Mouse (Mus musculus): ENCODE data around the gene Spata31d1d. TPM values are rescaled to one million over a fixed set of nuclear protein-coding genes. Genes with fewer than 3 reads are reported as not detected.
"Not testable (repeated sequence)": the region's sequence is repeated elsewhere in the genome, so short reads cannot be mapped to it uniquely, and the experiment has no call there.

The Spata31d1d gene
- total RNA-seq (2015) (not detected in 2 replicates), total RNA-seq (2017) (not detected in 2 replicates)

DNA sequence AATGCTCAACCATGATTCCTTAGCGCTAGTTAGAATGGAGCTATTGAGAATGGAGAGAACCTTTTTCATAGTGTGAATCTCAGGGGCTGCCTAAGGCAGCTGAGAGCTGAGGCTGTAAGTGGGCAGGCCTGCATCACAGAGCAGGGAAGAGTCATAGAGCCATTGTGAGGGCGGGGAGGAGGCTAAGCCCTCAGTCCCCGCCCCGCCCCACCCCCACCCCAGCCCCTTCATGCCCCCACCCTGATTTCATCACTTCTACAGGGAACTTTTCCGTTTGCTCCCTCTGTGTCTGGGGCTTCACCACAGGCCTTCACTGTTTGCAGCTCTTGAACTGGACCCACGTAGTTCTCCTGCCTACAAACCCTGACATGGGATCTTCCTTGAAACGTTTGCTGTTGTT is at the start of gene Spata31d1d:
Gene Spata31d1d, minus strand, starts transcription at position 101 of the 400 bp plus-strand sequence.
- no peak for ATAC-seq (ENCODE audit: poor library complexity, severe bottlenecking)

DNA sequence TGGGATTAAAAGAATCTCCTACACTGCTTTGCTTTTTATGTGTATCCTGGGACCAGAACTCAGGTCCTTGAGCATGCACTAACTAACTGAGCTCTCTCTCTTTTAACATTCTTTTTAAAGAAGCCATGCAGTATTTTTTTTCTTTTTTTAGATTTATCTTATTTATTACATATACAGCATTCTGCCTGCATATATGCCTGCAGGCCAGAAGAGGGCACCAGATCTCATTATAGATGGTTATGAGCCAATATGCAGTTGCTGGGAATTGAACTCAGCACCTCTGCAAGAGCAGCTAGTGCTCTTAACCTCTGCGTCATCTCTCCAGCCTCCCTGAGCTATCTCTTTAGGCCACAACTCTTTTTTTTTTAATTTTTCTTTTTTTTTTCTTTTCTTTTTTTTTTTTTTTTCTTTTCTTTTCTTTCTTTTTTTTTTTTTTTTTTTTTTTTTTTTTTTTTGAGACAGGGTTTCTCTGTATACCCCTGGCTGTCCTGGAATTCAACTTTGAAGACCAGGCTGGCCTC is 48.3 kb upstream of the Spata31d1d start:
- not testable (repeated sequence) for ATAC-seq (ENCODE audit: poor library complexity, severe bottlenecking)

- no peak for ATAC-seq (ENCODE audit: poor library complexity, severe bottlenecking)
Measured at GRCm38 (mm10) chr13:59779213-59779612, 47.7 kb upstream of the Spata31d1d start.

DNA sequence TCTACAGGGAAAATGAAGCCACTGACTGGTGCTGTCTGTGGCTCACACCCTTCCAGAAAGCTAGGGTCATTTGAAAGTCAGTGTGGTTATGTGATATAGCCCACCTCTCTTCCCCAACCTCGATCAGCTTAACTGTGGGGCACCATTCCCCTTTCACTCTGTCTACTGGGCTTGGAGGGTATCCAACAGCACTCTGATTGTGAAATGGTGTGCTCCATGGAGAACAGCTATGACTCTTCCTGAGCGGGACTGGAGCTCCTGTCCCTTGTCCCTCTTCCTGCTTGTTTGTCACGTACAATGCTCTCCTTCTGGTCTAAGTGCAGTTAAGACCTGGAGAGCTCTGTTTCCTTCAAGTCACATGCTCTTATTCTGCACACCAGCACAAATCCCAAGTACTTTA is 43.6 kb upstream of the Spata31d1d start:
- no peak for ATAC-seq (ENCODE audit: poor library complexity, severe bottlenecking)

DNA sequence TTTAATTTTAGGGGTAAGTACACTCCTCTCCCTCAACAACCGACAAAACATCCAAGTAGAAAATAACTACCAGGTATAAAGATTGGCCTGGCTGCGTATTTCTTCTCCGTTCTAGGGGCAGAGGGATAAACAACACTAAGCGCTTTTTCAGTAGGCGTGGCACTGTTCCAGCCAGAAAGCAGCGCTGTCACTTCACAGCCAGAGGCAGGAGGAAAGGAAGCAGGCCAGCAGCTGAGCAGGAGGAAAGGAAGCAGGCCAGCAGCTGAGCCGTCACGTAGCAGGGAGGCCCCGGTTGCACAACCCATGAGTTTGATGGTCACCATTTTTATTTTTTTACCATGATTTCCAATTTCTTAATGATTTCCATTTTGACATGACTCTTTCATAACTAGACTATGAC is 39.7 kb upstream of the Spata31d1d start:
- ATAC-seq (ENCODE audit: poor library complexity, severe bottlenecking) = peak; percentile 56

GRCm38 (mm10) chr13:59770847-59771246 is 39.3 kb upstream of the Spata31d1d start:
- ATAC-seq (ENCODE audit: poor library complexity, severe bottlenecking) = no peak

GRCm38 (mm10) chr13:59770164-59770562 is 38.6 kb upstream of the Spata31d1d start:
- peak; percentile 56 for ATAC-seq (ENCODE audit: poor library complexity, severe bottlenecking)

DNA sequence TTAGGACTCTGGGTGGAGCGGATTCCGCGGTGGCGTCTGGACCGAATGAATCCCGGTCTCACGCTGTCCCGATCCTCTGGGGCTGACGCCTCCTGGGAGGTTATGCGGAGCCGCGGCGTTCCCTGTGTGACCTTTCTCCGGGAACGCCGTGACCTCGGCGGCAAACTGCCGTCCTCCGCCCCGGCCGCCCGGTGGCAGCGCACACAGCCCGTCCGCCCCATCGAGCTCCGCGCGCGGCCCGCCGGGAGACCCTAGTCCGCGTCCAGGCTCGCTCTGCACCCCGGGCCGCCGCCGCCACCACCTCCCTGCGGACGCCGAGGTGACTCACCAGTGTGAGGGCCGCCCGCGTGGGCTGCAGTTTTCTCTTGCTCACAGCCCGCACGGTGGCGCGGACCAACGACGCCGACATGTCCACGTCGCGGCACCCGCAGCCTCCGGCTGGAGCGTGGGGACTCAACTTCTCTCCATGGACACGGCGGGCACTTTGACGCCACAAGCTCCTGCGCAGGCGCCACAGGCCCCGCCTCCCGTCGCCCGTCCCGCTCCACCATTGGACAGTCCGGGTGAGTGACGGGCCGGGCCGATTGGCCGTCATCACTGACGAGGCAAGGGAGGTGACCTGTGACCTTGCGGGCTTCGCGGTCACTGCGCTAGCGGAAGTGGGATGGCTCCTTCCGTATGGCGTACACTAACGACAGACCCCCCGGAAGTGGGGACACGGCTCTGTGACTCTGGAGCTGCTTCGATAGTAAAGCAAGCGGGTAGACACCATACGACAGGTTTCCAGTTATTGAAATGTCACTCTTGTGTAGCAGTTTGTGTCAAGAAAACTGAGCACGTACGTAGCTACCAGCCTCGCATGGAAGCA is 38.0 kb upstream of the Spata31d1d start, which contains the start of gene Isca1:
Gene Isca1, minus strand, starts transcription at position 515 of the 868 bp plus-strand sequence.
- ATAC-seq (ENCODE audit: poor library complexity, severe bottlenecking) = peak; percentile 87

GRCm38 (mm10) chr13:59768531-59768930 is 37.0 kb upstream of the Spata31d1d start:
- ATAC-seq (ENCODE audit: poor library complexity, severe bottlenecking) = no peak

DNA sequence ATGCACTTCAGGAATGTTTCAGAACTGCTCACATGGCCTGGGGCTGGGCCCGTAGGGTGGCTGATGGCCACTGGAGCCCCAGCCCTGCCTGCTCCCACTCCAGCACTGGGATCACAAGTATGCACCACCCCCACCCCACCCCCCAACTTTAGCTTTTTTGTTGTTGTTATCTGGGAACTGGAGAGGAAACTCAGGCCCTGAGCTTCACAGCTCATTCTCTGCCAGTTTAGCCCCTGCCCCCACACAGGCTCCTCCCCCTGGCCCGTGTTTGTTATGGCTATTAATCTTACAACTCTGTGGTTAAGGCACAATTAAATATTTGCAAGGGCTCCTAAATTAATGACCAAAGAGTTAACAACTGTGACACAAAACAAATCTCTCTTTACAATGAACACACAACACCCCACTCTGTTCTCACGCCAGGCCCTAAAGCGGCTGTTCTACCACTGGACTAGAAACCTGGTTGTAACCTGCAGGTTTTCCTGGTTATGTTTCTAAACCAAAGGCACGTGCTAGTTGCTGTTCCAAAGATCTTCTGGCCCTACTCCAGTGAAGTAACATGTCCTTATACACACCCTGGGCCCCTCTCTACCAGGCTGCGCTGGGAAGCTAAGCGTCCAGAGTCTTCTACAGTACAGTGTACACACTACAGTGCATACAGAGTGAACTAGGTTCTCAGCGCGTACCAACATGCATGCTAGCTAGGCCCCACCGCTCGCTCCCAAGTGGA is 35.4 kb upstream of the Spata31d1d start:
- no peak for ATAC-seq (ENCODE audit: poor library complexity, severe bottlenecking)

DNA sequence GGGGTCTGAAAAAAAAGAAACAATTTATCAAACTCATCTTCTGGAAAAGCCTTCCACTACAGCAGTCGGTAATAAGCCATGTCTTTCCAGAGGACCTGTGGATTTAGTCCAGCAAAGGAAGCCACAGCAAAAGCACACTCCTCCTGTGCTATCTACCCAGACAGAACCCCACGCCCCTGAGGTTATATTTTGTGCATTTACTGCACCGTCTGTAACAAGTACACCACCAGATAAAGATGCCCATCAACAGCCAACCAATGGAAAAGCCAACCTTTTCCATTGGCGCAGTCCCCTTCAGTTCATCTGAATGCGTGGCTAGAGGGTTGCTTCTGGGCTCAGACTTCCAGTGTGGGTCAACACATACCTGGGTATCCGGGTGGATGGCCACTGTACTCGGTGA is 31.2 kb upstream of the Spata31d1d start:
- ATAC-seq (ENCODE audit: poor library complexity, severe bottlenecking) = no peak; the same call in 1 of the 2 replicates

DNA sequence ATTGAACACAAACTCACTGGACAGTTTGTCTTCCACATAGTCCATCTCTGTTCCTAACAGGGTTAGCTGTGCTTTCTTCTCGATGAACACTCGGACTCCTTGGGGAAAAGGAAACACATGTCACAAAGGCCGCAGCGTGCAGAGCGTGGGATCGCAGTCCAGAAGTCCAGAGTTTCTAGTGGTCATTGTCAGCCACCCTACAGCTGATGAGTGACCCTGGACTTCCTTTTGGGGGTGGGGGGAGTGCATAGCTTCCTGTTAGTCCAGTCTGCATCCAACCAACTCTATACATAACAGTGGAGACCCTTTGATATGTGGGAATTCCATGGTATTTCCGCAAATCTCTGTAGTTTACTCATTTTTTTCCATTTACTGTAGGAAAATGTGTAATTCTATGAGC is 25.4 kb upstream of the Spata31d1d start:
- no peak for ATAC-seq (ENCODE audit: poor library complexity, severe bottlenecking)

GRCm38 (mm10) chr13:59750310-59750709 is 18.8 kb upstream of the Spata31d1d start:
- peak; percentile 75 for ATAC-seq (ENCODE audit: poor library complexity, severe bottlenecking)

GRCm38 (mm10) chr13:59746711-59747110 is 15.2 kb upstream of the Spata31d1d start, which contains the start of gene 1700014D04Rik:
Gene 1700014D04Rik, minus strand, starts transcription at chr13:59746752.
- no peak for ATAC-seq (ENCODE audit: poor library complexity, severe bottlenecking)

GRCm38 (mm10) chr13:59746164-59746563 is 14.6 kb upstream of the Spata31d1d start:
- ATAC-seq (ENCODE audit: poor library complexity, severe bottlenecking) = no peak

DNA sequence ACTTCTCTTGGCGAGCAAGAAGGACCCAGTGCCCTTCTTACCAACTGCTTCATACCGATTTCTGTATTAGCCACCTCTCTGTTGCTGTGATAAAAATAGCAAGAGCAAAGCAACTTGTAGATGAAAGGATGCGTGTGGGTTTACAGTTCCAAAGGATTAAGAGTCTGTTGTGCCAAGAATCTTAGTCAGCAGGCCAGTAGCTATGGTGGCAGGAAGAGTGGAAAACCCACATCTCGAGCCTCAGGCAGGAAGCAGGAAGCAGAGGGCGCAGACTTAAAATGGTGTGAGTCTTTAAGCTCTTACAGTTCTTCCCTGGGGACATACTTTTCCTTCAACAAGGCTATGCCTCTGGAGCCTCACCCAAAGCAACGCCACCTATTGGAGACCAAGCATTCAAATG is 13.9 kb upstream of the Spata31d1d start:
- no peak for ATAC-seq (ENCODE audit: poor library complexity, severe bottlenecking)

GRCm38 (mm10) chr13:59741697-59742096 is 10.1 kb upstream of the Spata31d1d start:
- ATAC-seq (ENCODE audit: poor library complexity, severe bottlenecking) = peak; percentile 78

DNA sequence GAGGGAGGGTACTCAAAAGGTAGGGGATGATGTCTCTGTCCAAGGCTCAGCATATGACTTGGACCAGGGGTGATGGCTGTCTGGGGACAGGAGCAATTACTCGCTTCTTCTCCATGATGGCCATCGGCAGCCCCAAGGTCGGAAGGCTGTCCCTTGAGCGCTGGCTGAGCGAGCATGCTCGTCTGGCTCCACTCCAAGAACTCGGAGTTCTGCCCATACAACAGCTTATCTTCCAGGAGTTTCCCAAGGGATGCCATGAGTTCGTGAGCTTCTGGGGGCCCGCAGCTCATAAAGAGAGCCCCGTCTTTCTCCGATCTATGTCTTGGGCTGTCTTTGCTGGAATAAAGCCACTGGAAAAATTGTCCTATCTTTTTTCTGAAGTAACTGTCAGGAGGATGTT is 9.5 kb upstream of the Spata31d1d start:
- ATAC-seq (ENCODE audit: poor library complexity, severe bottlenecking) = no peak

DNA sequence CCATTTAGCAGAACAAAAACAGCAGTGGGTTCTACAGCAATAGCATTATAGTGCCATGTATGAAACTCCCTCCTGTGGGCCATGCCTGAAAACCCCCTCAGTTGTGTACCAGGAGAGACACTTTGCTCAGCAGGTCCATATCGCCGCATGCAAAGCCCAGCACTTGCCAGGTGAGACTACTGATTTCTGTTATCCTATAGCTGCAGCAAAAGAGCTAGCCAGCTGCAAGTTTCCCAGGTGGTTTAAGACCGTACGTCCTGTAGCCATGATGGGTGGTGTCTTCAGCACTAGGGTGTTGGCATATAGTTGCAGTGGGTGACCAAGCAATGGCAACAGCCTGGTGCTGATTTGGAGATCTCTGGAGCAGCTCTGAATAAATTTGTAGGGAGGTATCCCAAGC is 7.8 kb upstream of the Spata31d1d start:
- no peak for ATAC-seq (ENCODE audit: poor library complexity, severe bottlenecking)

DNA sequence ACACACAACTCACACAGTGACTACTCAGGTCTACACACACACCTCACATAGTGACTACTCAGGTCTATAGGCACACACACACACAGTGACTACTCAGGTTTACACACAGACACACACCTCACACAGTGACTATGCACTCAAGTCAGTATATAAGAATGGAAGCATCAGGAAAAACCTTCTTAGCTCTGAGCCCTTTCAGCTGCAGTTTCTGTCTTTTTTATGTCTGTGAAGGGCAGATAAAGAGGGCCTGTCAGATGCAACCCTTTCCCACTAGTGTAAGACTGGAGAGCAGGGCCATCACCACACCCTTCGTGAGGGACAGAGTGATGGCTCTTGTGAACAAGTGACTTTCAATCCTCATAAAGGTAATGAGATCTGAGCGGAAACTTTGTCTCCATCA is 6.9 kb upstream of the Spata31d1d start:
- no peak for ATAC-seq (ENCODE audit: poor library complexity, severe bottlenecking)

DNA sequence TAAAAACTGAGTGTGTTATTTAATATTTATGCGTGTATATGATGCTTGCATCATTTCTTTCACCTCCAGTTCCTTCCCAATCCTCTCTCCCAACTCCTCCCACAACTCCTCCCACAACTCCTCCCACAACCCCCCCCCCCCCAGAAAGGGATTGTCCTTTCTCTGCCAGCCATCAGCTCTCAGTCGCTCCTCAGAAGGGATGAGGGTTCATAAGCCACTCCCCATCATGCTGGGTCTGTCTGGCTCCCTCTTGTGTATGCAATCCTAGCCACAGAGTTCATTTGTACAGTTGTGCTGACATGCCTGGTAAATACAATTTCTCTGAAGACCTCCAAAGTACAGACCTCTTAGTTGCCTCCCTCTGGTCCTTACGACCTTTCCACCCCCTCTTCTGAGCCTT is 3.6 kb upstream of the Spata31d1d start:
- peak; percentile 64 for ATAC-seq (ENCODE audit: poor library complexity, severe bottlenecking)

Measured in megakaryocyte, adult 5-6 weeks (primary cell).